Comparison of ENCODE assay signal across 1 mouse cellular context in genomic region chr11:72570319-72570979, GRCm38 (mm10).
TF ChIP-seq lines count a peak whose summit lies in the region.

No protein-coding gene starts in this region.

TF ChIP-seq in CH12.LX, 34 proteins besides CTCF, POLR2A, EP300 and RAD21 (continued from another document):
- TF ChIP-seq TCF12 (IDR thresholded peaks at IDR 0.05; ENCODE audit: low read depth, low read length), result peak; percentile 52; the same call in 1 of the 2 replicates
- no peak for TF ChIP-seq ZMIZ1 (IDR thresholded peaks at IDR 0.05; ENCODE audit: low read depth, low read length)
- no peak for TF ChIP-seq KAT2A (IDR thresholded peaks at IDR 0.05; ENCODE audit: insufficient replicate concordance, low read length)
- peak; percentile 98 for TF ChIP-seq SMC3 (IDR thresholded peaks at IDR 0.05; ENCODE audit: low read depth, low read length)
- no peak for TF ChIP-seq USF1 (IDR thresholded peaks at IDR 0.05; ENCODE audit: low read depth, low read length)
- TF ChIP-seq NRF1 (IDR thresholded peaks at IDR 0.05; ENCODE audit: low read depth, low read length), result peak; percentile 42
- no peak for TF ChIP-seq TBP (conservative IDR thresholded peaks at IDR 0.05; ENCODE audit: low read depth, low read length)
- TF ChIP-seq MAZ (IDR thresholded peaks at IDR 0.05; ENCODE audit: low read depth, low read length), result peak; percentile 74; the same call in 1 of the 2 replicates
- TF ChIP-seq SIN3A (IDR thresholded peaks at IDR 0.05; ENCODE audit: low read length), result peak; percentile 92; the same call in 1 of the 2 replicates
- peak; percentile 59; the same call in 1 of the 2 replicates for TF ChIP-seq ETS1 (conservative IDR thresholded peaks at IDR 0.05; ENCODE audit: low read depth, low read length)
- TF ChIP-seq ZC3H11A (IDR thresholded peaks at IDR 0.05; ENCODE audit: low read depth, low read length), result peak; percentile 94
- peak; percentile 70; the same call in 1 of the 2 replicates for TF ChIP-seq CHD1 (IDR thresholded peaks at IDR 0.05; ENCODE audit: low read depth, low read length)
- no peak for TF ChIP-seq E2F4 (IDR thresholded peaks at IDR 0.05; ENCODE audit: insufficient replicate concordance, low read depth, low read length)
- no peak for TF ChIP-seq CHD2 (IDR thresholded peaks at IDR 0.05; ENCODE audit: low read length)
- peak; percentile 58; the same call in 1 of the 2 replicates for TF ChIP-seq RCOR1 (conservative IDR thresholded peaks at IDR 0.05; ENCODE audit: low read depth, low read length)
- TF ChIP-seq ZKSCAN1 (IDR thresholded peaks at IDR 0.05; ENCODE audit: borderline replicate concordance, low read depth, low read length), result no peak
